Mouse (Mus musculus) lung, postnatal 0 days (tissue): Measurements from ENCODE around the gene Nkx2-5. TPM values are rescaled to one million over a fixed set of nuclear protein-coding genes. Genes with fewer than 3 reads are reported as not detected.

Experiments used
- ATAC-seq: fragments of 200-750 bp; cut with Nextera tagmentation; 2 replicates; pipeline ENCODE4 v1.8.0; 2017; ENCODE audit warnings: moderate library complexity
- DNase-seq: peaks from one replicate; pipeline ENCODE4 v3.0.0-alpha.2; 2016; ENCODE audit warnings: low spot score
- H3K27ac ChIP-seq: fragments of 300-500 bp; sonication (generic); 2 replicates; pipeline ENCODE4 v1.5.1; 2014; ENCODE audit warnings: antibody characterized with exemption, mild to moderate bottlenecking, low read length, mixed read lengths
- H3K27me3 ChIP-seq: fragments of 300-500 bp; sonication (generic); replicated peaks from 2 replicates; pipeline ENCODE4 v1.6.1; 2014; ENCODE audit warnings: low read length, mixed read lengths; ENCODE audit not compliant: insufficient read depth
- H3K36me3 ChIP-seq: fragments of 300-500 bp; sonication (generic); 2 replicates; pipeline ENCODE4 v1.6.1; 2014; ENCODE audit warnings: low read length, mixed read lengths; ENCODE audit not compliant: insufficient read depth
- H3K4me1 ChIP-seq: fragments of 300-500 bp; sonication (generic); 2 replicates; pipeline ENCODE4 v1.6.1; 2014; ENCODE audit warnings: antibody characterized with exemption, low read depth, low read length, mixed read lengths; ENCODE audit not compliant: insufficient read depth
- H3K4me2 ChIP-seq: fragments of 300-500 bp; sonication (generic); replicated peaks from 2 replicates; pipeline ENCODE4 v1.6.1; 2014; ENCODE audit warnings: low read depth, mild to moderate bottlenecking, low read length, moderate library complexity, mixed read lengths
- H3K4me3 ChIP-seq: fragments of 300-500 bp; sonication (generic); 2 replicates; pipeline ENCODE4 v1.5.1; 2014; ENCODE audit warnings: low read depth, low read length
- H3K9ac ChIP-seq: fragments of 300-500 bp; sonication (generic); replicated peaks from 2 replicates; pipeline ENCODE4 v1.6.1; 2014; ENCODE audit warnings: low read depth, mild to moderate bottlenecking
- H3K9me3 ChIP-seq: fragments of 300-500 bp; sonication (generic); 2 replicates; pipeline ENCODE4 v1.6.1; 2016; ENCODE audit warnings: low read length, mixed read lengths
- CTCF ChIP-seq: IDR thresholded peaks from 2 replicates; pipeline ENCODE4 v1.5.1; 2016; ENCODE audit warnings: antibody characterized with exemption, mild to moderate bottlenecking
- EP300 ChIP-seq: IDR thresholded peaks from 2 replicates; pipeline ENCODE4 v1.6.1; 2016; ENCODE audit warnings: antibody characterized with exemption, mild to moderate bottlenecking, control low read depth
- WGBS: fragments of 180-500 bp; shearing (Covaris S2); extraction: QIAGEN DNeasy Blood & Tissue Kit; methylation state at CpG from one replicate; pipeline ENCODE4 v1.1.7; 2014; 5-methylcytosine and 5-hydroxymethylcytosine counted together
- polyA plus RNA-seq: library from polyadenylated mRNA; unstranded; fragments of >200 nt; fragmentation: Nextera tagmentation; extraction: Ambion mirVana; gene quantifications from 2 replicates; pipeline ENCODE4 v1.2.1, GENCODE M21; 2015

Gene Nkx2-5
- 0.38 and 1.2 TPM in 2 replicates for polyA plus RNA-seq

- no peaks in the 10 kb centered on the region for H3K9me3 ChIP-seq
- 0% methylated on average over 4 of the region's 5 CpGs for WGBS
- no peak within 1 kb of the TSS for H3K9ac ChIP-seq
- no peak within 1 kb of the TSS for H3K27ac ChIP-seq
- H3K36me3 ChIP-seq = no peaks in the 10 kb centered on the region
- DNase-seq (no peak), ATAC-seq (no peak)
- peaks cover 76% of the 10 kb centered on the region for H3K27me3 ChIP-seq
- H3K4me3 ChIP-seq = no peak within 1 kb of the TSS
- peaks cover 4% of the 10 kb centered on the region; the same call in 1 of the 2 replicates for H3K4me1 ChIP-seq
- no peak for TF ChIP-seq EP300
- peak within 1 kb of the TSS; percentile 14; the same call in 1 of the 2 replicates for H3K4me2 ChIP-seq
Measured at GRCm38 (mm10) chr17:26844909-26845148, at the start of gene Nkx2-5. TSS of gene Nkx2-5 (minus strand) at chr17:26845009.

- Histone ChIP-seq H3K4me3 (no peak overlapping the region), H3K4me2 (no peak overlapping the region), H3K9ac (no peak overlapping the region), H3K36me3 (no peaks in the 10 kb centered on the region), H3K9me3 (no peaks in the 10 kb centered on the region), H3K27ac (no peak overlapping the region), H3K4me1 (no peaks in the 10 kb centered on the region), H3K27me3 (no peaks in the 10 kb centered on the region)
- ATAC-seq = peak; percentile 47
- TF ChIP-seq EP300 (no peak), CTCF (no peak)
- no peak for DNase-seq
- WGBS = 76% methylated on average over 6 of the region's 6 CpGs
Measured at GRCm38 (mm10) chr17:26894342-26894741, 49.5 kb upstream of the Nkx2-5 start.

GRCm38 (mm10) chr17:26893492-26893891, 48.7 kb upstream of the Nkx2-5 start:
- Histone ChIP-seq H3K4me1 (no peaks in the 10 kb centered on the region), H3K9ac (no peak overlapping the region), H3K4me2 (no peak overlapping the region), H3K27me3 (no peaks in the 10 kb centered on the region), H3K27ac (no peak overlapping the region), H3K9me3 (no peaks in the 10 kb centered on the region), H3K4me3 (no peak overlapping the region), H3K36me3 (no peaks in the 10 kb centered on the region)
- 55% methylated on average over 6 of the region's 6 CpGs for WGBS
- ATAC-seq = no peak
- no peak for TF ChIP-seq CTCF
- TF ChIP-seq EP300 = no peak
- DNase-seq = no peak

- Histone ChIP-seq H3K27me3 (no peaks in the 10 kb centered on the region), H3K27ac (no peak overlapping the region), H3K4me2 (peak overlapping the region; percentile 46), H3K9ac (no peak overlapping the region), H3K4me3 (peak overlapping the region; percentile 15; the same call in 1 of the 2 replicates), H3K36me3 (no peaks in the 10 kb centered on the region), H3K9me3 (no peaks in the 10 kb centered on the region), H3K4me1 (no peaks in the 10 kb centered on the region)
- no peak for ATAC-seq
- no peak for TF ChIP-seq EP300
- no peak for TF ChIP-seq CTCF
- 36% methylated on average over 16 of the region's 16 CpGs for WGBS
- DNase-seq = no peak
Measured at GRCm38 (mm10) chr17:26892635-26893375, 48.0 kb upstream of the Nkx2-5 start.

DNA sequence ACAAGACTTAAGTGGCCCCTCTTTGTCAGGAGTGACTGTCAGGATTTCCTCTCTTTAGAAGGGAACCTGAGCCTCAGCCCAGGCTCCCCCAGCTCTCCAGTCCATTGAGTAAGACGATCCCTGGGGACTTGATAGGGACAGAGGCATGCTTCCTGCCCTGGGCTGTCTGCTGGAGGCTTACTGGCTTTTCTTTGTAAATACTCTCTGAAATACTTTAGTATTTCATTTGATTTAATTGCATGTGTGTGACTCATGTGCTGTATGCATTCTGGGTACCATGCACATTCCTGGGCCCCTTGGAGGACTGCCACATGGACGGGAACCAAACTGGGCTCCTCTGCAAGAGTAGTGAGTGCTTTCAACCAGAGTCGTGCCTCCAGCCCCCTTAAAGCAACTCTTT, 43.1 kb upstream of the Nkx2-5 start:
- ATAC-seq (peak; percentile 5; the same call in 1 of the 2 replicates), DNase-seq (peak; percentile 60)
- H3K9me3 ChIP-seq = no peaks in the 10 kb centered on the region
- peaks cover 12% of the 10 kb centered on the region; the same call in 1 of the 2 replicates for H3K4me1 ChIP-seq
- H3K36me3 ChIP-seq = no peaks in the 10 kb centered on the region
- no peak overlapping the region for H3K4me3 ChIP-seq
- H3K4me2 ChIP-seq = no peak overlapping the region
- no peak overlapping the region for H3K27ac ChIP-seq
- no peaks in the 10 kb centered on the region for H3K27me3 ChIP-seq
- WGBS = 15% methylated on average over 3 of the region's 3 CpGs
- no peak overlapping the region for H3K9ac ChIP-seq
- TF ChIP-seq EP300 (no peak), CTCF (no peak)

DNA sequence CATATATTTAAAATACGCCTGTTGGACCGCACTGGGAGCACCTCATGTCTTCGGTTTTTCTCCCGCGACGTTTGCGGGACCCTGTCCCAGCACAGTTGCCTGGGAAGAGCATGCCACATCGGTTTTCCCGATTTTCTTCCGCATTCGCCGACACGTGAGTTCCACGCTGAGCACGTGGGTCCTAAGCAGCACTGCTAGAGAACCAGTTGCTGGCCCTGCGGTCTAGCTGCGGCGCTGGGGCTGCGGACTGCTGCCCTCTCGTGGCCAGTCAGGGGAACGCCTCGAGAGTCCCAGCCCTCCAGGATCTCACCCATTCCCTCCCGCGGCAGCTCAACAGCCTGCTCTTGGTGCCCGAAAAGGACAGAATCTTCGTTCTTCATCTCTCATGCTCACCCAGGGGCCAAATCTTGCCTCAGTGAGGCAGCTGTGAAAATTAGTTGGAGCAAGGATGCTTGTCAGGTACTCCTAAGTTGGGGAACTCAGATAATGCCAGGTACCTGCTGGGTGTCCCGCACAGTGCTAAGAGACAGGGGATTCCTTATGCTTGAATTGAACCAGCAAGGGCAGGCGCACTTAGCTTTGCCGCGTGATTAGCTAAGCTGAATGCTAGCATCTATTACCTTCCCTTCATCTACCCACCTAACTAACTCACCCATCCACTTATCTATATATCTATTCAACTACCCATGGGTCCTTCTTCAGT, 41.4 kb upstream of the Nkx2-5 start:
- Histone ChIP-seq H3K9ac (no peak overlapping the region), H3K4me3 (0 out of 2 replicates have a peak overlapping the region, but pooled peaks have one; percentile 11)
- 9% methylated on average over 30 of the region's 30 CpGs for WGBS

More for the DNA sequence above, 41.4 kb upstream of the Nkx2-5 start:
- no peaks in the 10 kb centered on the region for H3K36me3 ChIP-seq
- ATAC-seq = peak; percentile 84
- peak overlapping the region; percentile 55 for H3K4me2 ChIP-seq
- H3K27me3 ChIP-seq = no peaks in the 10 kb centered on the region
- TF ChIP-seq CTCF (peak; percentile 99), EP300 (no peak)
- H3K9me3 ChIP-seq = no peaks in the 10 kb centered on the region
- H3K27ac ChIP-seq = no peak overlapping the region
- peak; percentile 94 for DNase-seq
- peaks cover 12% of the 10 kb centered on the region; the same call in 1 of the 2 replicates for H3K4me1 ChIP-seq
